Mouse (Mus musculus) right cerebral cortex, postnatal 14 days (tissue): Measurements from ENCODE around the gene Ccdc30.

Source experiments
- DNase-seq: peaks from one replicate; pipeline ENCODE4 v3.0.0; 2022

Ccdc30 gene

DNA sequence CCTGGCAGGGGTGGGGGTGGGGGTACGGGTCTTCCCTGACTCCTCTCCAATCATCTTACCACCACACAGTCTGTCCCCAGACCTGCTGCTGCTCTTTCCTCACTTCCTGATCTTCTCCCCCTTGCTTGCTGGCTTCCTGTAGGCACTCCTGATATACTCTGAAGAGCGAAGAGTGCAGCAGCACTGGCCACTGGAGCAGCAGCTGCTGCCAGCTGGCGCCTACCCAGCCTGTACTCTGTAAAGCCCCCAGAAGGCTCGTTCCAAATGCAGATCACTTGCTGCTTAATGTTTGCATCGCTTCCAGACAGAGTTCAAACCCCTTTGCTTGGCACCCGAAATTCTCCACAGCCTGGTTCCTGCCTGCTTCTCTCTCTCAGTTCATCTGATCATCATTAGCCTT, 2.5 kb downstream of the Ccdc30 start:
- peak; percentile 19 for DNase-seq

DNA sequence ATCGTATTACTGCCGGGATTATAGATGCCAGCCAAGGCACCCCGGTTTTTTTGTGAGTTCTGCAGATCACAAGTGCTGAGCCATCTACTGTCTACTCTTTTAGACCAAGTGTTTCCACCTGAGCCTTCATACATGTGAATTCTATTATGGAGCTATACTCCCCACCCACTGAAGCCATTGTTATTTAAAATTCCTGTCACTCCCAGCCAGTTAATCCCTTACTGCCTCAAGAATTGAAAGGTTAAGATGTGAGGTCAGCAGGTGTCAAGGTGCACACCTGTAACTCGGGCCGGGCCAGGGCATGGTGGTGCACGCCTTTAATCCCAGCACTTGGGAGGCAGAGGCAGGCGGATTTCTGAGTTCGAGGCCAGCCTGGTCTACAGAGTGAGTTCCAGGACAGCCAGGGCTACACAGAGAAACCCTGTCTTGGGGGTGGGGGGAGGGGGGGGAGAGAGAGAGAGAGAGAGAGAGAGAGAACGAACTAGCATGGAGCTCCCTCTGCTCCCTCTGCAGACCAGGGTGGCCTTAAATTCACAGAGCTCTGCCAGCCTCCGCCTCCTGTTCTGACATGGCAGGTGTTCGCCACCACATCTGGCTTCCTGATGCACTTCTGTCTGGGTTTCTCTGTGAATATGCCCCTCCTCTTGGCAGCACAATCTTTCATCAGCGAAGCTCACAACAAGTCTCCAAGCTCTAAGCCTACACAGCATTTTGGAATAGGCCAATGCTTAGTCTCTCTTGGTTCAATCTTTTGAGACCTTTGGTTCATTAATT, 3.3 kb downstream of the Ccdc30 start:
- DNase-seq, result no peak

DNA sequence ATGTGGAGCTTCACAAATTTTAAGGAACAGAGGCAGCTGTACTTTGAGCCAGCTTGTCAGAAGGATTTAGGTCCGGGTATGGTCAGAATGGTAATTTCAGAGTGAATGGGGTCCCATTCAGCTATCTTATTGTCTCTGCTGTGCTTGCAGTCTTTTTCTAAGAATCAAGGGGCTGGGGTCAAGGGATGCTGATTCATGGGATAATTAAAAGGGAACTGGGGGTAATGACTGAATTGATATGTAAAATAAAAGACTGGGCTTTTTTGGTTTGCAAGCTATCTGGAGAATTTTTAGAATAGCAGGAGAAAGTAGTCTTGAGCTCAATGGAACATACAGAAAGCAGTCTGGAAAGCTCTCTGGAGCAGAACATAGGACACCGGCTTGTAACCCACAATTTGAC, 11.9 kb downstream of the Ccdc30 start:
- DNase-seq, result no peak

DNA sequence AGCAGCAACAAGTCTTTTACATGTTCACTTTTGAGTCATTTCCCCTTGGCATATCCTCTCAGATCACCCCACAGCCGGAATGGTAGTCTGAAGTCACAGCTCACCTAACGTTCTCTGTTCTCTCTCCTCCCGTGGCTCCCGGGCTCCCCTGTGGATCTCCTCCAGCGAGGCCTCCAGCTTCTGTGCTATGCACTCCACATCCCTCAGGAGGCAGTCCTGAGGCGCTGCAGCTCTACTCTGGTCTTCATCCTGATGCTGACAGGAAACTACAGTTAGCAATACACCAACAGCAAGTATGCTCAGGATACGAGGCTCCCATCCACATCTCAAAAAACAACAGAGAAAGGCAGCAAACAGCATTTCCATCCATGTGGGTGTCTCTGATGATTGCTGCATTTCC, 14.4 kb downstream of the Ccdc30 start:
- DNase-seq, result no peak

DNA sequence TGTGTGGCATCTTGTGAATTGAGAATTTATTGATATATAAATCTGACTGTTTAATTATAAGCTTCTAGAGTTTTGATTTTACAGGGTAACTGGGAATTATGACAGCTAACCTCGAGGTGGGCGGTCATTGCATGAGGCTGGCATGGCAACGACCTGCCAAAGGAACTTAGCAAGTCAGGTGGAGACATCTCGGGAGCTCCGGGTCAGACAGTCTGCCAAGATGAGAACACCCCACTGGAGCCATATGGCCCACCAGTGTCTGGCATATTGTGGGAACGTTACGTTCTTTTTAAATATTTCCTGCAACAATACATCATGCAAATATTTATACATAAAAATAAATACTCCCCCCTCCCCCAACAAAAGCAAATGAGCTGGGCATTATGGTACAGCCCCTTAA, 16.6 kb downstream of the Ccdc30 start:
- DNase-seq, result no peak

DNA sequence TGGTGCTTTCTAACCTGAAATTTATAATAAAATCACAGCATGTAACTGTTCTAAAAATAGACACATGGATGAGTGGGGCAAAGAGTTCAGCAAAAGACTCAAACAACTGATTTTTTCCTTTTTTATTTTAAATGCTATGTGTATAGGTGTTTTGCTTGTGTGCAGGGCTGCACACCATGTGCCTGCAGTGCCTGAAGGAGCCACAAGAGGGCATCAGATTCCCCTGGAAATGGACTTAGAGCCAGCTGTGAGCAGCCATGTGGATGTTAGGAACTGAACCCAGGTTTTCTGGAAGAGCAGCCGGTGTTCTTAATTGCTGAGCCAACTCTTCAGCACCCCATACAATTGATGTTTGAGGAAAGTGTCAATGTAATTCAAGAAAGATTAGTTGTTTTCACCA, 25.0 kb downstream of the Ccdc30 start:
- DNase-seq, result peak; percentile 28

DNA sequence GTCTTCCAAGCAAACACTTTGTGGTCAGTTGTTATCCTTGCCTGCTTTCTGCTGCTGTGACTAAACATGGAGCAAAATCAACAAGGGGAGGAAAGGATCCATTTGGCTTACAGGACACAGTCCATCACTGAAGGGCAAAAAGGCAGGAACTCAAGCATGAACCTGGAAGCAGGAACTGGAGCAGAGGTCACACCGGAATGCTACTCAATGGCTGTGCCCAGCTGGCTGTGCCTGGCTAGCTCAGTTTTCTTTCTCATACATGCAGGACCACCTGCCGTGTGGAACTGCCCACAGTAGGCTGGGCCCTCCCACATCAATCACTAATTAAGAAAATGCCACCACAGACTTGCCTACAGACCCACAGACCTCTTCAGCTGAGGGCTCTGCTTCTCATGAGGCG, 26.1 kb downstream of the Ccdc30 start:
- DNase-seq, result no peak

DNA sequence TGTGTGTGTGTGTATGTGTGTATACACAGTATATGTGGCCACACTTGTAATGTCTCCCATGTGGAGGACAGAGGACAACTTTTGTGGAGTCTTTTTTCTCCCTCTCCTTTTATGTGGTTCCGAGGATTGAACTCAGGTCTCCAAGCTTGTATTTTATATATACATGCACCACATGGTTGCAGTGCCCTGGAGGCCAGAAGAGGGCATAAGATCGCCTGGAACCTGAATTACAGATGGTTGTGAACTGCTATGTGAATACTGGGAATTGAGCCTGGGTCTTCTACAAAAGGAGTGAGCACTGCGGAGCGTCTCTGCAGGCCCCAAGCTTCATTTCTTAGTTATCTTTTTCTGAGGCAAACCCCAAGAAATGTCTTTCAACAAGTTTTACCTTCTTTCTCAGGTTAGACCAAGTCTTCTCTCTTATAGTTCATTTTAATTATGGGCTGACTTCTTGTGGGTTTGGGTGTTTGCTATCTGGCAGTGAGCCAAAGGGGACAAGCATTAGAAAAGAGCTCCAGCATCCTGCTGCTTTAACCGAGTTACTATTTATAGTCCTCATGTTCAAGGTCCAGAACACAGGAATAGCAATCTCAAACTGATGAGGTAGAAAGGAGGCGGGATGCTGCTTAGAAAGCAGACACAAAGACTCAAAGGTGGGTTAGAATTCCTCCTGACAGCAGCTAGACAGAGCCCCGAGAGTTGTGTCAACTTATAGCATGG, 33.7 kb downstream of the Ccdc30 start:
- DNase-seq, result no peak

DNA sequence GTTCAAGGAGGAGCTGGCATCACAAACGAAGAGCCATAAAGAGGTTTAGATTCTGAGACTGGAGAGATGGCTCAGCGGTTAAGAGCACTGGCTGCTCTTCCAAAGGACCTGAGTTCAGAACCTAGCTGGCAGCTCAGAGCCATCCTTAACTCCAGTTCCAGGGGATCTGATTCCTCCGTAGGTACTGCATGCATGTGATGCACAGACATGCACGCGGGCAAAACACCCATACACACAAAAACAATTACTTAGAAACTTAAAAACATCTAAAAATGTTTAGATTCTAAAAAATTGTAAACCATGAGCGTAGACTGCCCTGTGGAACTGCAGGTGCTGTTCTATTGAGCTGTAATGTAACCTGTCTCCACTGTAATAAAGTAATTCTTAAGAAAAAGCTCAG, 45.9 kb downstream of the Ccdc30 start:
- DNase-seq, result no peak

DNA sequence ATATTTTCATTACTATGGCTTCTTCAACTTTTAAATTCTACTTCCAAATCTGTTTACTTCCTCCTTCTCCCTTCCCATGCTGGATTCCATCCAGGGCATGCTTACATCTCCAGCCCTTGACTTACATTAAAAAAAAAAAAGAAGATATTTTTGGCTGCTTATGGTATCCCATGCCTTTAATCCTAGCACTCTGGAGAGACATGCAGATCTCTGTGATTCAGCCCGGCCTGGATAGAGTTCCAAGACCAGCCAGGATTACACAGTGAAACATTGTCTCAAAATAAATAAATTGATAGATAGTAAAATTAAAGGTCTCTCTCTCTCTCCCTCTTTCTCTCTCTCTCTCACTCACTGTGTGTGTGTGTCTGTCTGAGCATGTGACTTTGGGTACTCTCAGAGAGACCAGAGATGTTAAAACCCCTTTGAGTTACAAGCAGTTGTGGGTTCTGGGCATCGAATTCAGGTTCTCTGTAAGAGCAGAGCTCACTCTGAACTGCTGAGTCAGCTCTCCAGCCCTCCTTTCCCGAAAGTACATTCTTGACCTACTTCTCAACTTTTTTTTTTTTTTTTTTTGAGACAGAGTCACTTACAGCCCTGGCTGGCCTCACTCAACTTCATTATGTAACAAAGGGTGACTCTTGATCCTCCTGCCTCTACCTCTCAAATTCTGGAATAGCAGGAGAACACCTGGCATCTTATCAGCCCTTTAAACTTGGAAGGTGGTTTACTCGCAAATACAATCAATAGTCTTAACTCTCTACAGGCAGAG, 48.4 kb downstream of the Ccdc30 start:
- no peak for DNase-seq

DNA sequence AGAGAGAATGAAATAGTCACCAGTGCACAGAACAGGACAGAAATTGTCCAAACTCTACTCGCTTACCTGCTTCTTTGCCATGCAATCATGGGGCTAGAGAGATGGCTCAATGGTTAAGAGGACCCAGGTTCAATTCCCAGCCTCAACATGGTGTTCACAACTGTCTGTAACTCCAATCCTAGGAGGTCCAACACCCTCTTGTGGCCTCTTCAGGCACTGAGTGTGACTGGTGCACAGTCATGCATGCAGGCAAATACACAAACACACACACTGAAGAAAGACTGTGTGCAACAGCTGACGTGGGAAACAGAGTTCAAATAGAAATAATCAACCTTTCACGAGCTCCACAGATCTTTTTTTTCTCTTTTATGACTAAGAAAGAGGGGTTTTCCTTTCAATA, 53.1 kb downstream of the Ccdc30 start:
- DNase-seq, result no peak

DNA sequence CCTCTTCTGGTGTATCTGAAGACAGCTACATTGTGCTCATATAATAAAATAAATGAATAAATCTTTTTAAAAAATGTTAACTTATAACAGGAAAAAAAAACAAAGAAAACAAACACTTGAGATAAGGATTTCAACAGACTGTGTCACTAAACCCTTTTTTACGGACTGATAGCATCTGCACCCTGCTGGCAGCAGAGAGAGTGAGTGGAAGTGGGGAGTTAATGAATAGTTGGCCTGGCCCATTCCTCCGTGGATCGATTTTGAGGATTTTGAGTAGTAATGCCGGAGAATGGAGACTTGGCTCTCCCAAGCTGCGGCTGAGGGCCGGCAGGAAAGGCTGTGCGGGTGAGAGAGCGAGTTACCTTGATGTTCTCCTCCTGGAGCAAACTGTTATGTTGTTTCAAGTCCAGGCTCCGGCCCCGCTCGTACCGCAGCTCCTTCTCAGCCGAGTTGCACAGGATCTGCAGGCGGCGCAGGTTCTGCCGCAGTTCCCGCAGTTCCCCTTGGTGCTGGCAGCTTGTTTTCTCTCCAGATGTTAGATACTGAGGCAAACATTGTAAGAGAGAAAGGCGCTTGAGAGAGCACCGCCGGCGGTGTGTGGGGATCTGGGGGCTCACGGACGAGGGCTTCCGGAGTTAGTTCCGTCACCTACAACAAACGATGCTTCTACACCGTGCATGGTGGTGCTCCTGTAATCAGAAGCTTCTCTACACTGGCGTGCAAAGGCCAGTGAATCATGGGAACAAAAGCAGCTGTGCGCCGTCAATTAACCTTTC, 55.9 kb downstream of the Ccdc30 start:
- DNase-seq, result peak; percentile 9

DNA sequence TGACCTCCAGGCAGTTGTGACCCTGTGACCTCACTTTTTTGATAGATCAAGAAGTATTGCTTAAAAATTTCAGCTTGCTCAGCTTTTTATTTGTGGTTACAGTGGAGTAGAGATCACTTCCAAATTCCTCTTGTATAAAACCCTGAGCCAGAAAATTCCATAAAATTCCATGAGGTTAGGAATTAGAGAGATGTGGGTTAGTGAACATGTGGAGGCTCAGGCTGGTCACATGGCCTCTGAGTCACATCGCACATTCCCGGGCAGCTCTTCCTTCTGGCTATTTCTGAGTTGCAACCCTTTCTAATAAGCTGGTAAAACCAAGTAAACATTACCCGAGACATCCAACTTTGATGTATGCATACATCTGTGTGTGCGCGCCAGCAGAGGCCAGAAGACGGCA, 69.8 kb downstream of the Ccdc30 start:
- no peak for DNase-seq

DNA sequence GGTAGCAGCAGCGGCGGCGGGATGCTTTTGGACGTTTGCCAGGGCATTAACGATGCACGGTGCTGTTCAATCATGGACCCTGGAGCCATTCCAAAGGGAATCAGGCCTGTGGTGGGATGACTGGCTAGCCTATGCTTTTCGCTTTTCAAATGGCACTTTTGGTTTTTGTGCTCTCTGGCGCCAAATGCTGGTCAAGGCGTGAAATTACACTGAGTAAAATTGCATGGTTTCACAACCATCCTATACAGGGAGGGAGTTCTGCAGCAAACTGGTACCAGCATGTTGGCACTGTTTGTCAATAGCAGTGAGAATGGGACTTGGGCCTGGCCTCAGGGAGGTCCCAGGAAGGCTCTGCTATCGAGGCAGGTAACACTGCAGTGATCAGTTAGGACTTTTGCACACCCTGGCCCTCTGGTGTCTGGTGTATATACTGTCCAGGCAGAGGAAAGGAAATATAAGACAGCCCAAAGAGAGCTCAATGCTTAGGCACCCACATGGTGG, 76.4 kb downstream of the Ccdc30 start:
- DNase-seq, result peak; percentile 51

DNA sequence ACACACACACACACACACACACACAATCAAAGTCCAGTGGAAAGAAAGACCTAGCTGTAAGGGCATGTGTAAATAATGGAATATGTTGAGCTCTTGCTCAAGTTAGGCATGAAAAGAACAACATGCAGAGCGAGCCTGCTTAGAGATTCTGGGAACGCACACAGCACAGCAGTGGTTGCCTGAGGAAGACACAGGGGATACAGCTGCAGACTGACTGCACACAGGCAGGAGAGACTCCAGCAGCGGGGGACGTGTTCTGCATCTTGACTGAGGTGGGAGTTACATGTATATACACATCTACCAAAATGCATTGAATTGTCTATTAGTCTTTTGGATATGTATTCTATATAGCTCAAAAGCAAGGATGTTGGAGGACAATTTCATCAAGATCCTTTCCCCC, 76.9 kb downstream of the Ccdc30 start:
- peak; percentile 20 for DNase-seq

DNA sequence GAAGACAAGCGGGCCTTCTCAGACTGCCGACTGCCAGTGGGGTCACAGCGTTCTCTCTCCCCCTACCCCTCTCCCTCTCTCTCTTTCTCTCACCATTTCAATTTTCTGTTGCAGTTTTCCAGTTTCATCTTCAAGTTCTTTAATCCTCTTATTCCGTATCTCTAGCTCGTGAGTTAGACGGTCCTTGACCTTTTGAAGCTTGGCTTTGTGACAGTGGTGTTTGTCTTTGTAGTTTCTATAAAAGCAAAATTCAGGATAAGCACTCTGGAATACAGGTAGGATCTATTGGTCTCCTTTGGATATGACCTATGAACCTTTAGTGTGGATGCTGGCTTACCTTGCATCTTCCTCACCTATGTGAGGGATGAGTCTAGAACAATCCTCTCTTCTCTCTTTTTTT, 81.8 kb downstream of the Ccdc30 start:
- DNase-seq, result no peak

DNA sequence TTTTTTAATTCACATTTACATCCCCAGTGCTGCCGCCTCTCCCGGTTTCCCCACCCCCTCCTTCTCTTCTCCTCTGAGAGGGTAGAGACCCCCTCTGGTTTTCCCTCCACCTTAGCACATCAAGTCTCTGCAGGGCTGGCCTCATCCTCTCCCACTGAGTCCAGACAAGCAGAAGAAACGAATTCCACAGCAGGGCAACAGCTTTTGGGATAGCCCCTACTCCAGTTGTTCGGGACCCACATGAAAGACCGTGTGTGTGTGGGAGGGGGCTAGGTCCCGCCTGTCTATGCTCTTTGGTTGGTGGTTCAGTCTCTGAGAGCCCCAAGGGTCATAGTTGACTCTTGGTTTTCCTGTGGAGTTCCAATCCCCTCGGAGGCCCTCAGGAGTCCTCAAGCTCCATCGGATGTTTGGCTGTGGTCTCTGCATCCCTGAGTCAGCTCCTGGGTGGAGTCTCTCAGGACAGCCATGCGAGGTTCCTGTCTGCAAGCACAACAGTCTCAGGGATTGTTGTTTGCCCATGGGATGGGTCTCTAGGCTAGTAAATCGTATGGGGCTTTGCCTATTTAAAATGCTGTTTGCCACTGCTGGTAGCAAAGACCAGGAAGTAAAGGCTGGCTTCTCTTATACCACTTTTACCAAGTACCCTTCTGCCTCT, 94.3 kb downstream of the Ccdc30 start:
- DNase-seq, result no peak

DNA sequence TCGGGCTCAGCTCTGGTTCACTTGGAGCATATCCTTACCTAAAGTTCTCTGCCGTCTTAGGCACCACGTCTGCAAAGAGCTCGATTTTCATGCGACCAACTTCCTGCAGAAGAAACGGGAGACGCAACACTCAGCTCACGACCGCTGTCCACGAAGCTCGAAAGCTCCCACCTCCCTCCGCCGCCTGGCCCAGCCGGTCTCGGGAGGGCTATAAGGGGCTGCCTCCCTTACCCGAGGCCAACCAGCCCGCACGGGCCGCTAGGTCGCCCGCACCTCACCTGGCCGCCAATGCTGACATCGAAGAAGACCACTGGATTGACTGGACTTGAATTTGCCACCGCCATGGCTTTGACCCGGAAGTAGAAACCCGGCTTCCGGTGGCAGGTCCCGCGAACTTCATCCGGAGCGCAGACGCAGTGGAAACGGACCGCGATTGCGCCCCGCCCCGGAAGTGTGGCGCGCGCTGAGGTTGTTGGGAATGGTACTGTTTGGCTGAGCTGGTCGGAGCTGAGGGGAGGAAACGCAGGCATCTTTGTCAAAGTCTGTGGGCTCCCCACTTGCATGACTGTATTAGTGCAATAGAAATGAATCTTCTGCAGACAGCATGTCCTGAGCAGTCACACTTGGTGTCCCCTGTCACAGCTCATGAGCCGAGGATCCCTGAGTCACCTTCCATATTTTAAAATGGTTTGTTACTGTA, 95.0 kb downstream of the Ccdc30 start, which contains the start of gene Ppih:
Gene Ppih (minus strand): TSS at position 416 of the 700 bp plus-strand sequence.
- DNase-seq, result peak; percentile 96

DNA sequence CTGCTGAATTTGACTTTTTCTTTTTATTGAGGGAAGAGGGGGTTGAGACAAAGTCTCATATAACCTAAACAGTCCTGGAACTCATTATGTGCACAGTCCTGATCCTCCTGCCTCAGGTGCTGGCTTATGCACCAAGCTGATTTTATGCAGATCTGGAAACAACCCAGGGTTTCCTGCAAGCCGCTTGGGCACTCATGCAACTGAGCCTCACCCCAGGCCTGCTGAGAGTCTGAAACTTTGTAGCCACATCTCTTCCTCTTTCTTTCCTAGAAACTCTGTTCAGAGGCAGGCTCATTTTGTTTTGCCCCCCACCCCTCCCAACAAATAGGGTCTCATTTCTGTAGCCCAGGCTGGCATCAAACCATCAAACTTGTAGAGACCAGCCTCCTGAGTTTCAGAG, 101.6 kb downstream of the Ccdc30 start:
- DNase-seq, result no peak

DNA sequence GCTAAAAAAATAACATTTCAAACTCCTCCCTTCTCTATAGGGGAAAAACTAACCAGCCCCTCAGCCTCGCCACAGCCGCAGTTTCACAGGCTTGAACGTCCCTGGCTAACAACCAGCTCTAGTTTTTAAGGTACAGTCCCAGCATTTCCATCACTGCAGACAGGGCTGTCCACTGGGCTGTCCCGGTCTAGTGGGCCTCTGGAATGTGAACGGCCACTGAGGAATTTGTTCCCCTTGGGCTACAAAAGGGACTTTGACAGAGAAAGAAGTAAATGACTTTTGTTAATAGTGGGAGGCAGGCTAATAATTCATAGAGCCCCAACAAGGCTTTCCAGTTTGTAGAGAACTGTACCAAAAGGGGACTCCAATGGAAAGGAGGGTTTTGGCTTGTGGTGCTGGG, 109.9 kb downstream of the Ccdc30 start:
- no peak for DNase-seq

DNA sequence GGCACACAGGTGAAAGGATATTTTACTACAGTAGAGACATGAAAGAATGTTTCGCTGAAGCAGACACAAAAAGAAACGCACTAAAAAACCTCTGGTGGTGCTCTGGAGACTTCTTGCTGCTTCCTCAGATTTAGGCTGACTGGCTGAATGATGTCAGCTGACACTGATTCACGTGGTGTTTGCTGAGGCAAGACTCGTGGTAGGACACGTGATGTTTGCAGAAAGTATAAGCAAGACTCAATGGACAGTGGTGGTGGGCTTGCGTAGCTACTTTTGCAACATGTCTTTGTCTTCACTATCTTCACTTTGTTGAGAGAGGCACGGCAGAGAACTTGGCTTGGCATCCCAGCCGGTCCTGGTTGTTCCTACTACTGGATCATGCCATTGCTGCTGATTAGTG, 112.0 kb downstream of the Ccdc30 start:
- DNase-seq, result no peak

DNA sequence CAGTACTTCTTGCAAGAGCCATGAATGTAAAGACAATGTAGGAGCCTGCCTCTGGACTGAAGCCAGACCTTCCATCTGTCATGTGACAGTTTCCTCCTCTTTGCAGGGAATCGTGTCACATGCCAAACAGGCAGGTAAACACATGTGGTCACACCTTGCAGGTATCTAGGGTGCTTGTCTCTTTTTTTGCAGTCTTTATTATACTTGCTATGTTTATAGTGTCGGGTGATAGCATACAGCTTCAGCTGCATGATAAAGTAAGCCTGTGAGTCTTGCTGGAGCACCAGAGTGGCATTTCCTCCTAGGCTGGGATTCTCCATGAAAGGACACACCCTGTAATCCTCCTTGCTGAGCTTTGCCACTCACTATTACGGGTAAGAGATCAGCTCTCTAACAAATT, 113.5 kb downstream of the Ccdc30 start:
- no peak for DNase-seq
